Mouse (Mus musculus) ES-Bruce4 (cell line): ENCODE results near the gene Ndn. TPM values are rescaled to one million over a fixed set of nuclear protein-coding genes. Genes with fewer than 3 reads are reported as not detected.
A peak's percentile ranks its signal among the peaks of the same experiment; 100 is the strongest.

Source experiments
- H3K27ac ChIP-seq: 2 replicates; pipeline ENCODE4 v1.5.1; 2012; ENCODE audit warnings: low read length, inconsistent platforms; ENCODE audit not compliant: insufficient read depth
- H3K27me3 ChIP-seq: 2 replicates; pipeline ENCODE4 v1.6.1; 2012; ENCODE audit warnings: mild to moderate bottlenecking, low read length, inconsistent platforms; ENCODE audit not compliant: control insufficient read depth, poor library complexity, insufficient read depth, severe bottlenecking
- H3K36me3 ChIP-seq: 2 replicates; pipeline ENCODE4 v1.6.1; 2012; ENCODE audit warnings: inconsistent platforms, mild to moderate bottlenecking, low read length, moderate library complexity; ENCODE audit not compliant: control insufficient read depth, poor library complexity, insufficient read depth, severe bottlenecking
- H3K4me1 ChIP-seq: one replicate; pipeline ENCODE4 v1.8.1; 2011; ENCODE audit warnings: low read length; ENCODE audit not compliant: control insufficient read depth, insufficient read depth
- H3K4me3 ChIP-seq: 2 replicates; pipeline ENCODE4 v1.5.1; 2011; ENCODE audit warnings: low read depth, mild to moderate bottlenecking, low read length
- H3K9ac ChIP-seq: 2 replicates; pipeline ENCODE4 v1.6.1; 2012; ENCODE audit warnings: low read depth, mild to moderate bottlenecking, inconsistent platforms; ENCODE audit not compliant: poor library complexity, severe bottlenecking
- H3K9me3 ChIP-seq: replicated peaks from 2 replicates; pipeline ENCODE4 v1.6.1; 2012; ENCODE audit warnings: mild to moderate bottlenecking, low read length, inconsistent platforms; ENCODE audit not compliant: control insufficient read depth, poor library complexity, insufficient read depth, severe bottlenecking
- CTCF ChIP-seq: IDR thresholded peaks from one replicate; pipeline ENCODE4 v1.8.1; 2011; ENCODE audit warnings: low read depth, low read length
- EP300 ChIP-seq: IDR thresholded peaks from 2 replicates; pipeline ENCODE4 v1.6.1; 2011; ENCODE audit warnings: low read depth, low read length; ENCODE audit not compliant: insufficient read depth
- POLR2A ChIP-seq: IDR thresholded peaks from one replicate; pipeline ENCODE4 v1.8.1; 2011; ENCODE audit warnings: low read length; ENCODE audit not compliant: insufficient read depth
- polyA plus RNA-seq: library from polyadenylated mRNA; stranded (reverse); fragments of >200 nt; gene quantifications from 2 replicates; pipeline ENCODE4 v1.2.4, GENCODE M21; 2011; ENCODE audit warnings: low read depth; ENCODE audit not compliant: missing spikeins, insufficient read depth, insufficient read length

The Ndn gene
- polyA plus RNA-seq, 1 experiment, result 2.7 TPM

GRCm38 (mm10) chr7:62377313-62377712 is 30.9 kb downstream of the Ndn start:
- Histone ChIP-seq H3K9me3 (no peaks in the 10 kb centered on the region), H3K4me3 (peak overlapping the region; percentile 62), H3K9ac (peak overlapping the region; percentile 19), H3K27ac (no peak overlapping the region), H3K27me3 (0 out of 2 replicates have a peak, but pooled peaks cover 3% of the 10 kb centered on the region), H3K36me3 (no peaks in the 10 kb centered on the region), H3K4me1 (no peaks in the 10 kb centered on the region)
- TF ChIP-seq POLR2A (no peak), EP300 (no peak), CTCF (no peak)

- Histone ChIP-seq H3K36me3 (no peaks in the 10 kb centered on the region), H3K9me3 (no peaks in the 10 kb centered on the region), H3K9ac (no peak overlapping the region), H3K4me1 (no peaks in the 10 kb centered on the region), H3K27me3 (0 out of 2 replicates have a peak, but pooled peaks cover 3% of the 10 kb centered on the region), H3K27ac (no peak overlapping the region), H3K4me3 (no peak overlapping the region)
- no peak for TF ChIP-seq CTCF
- no peak for TF ChIP-seq POLR2A
- no peak for TF ChIP-seq EP300
These were observed 32.2 kb downstream of the Ndn start for GRCm38 (mm10) chr7:62378529-62378928.

GRCm38 (mm10) chr7:62382391-62382790 is 36.0 kb downstream of the Ndn start:
- Histone ChIP-seq H3K27ac (no peak overlapping the region), H3K36me3 (no peaks in the 10 kb centered on the region), H3K9me3 (no peaks in the 10 kb centered on the region), H3K4me3 (no peak overlapping the region), H3K9ac (no peak overlapping the region), H3K27me3 (0 out of 2 replicates have a peak, but pooled peaks cover under 1% of the 10 kb centered on the region), H3K4me1 (no peaks in the 10 kb centered on the region)
- TF ChIP-seq CTCF (peak; percentile 58), EP300 (no peak)

GRCm38 (mm10) chr7:62388291-62388690 is 41.9 kb downstream of the Ndn start:
- no peaks in the 10 kb centered on the region for H3K4me1 ChIP-seq
- H3K9ac ChIP-seq, result no peak overlapping the region
- H3K36me3 ChIP-seq, result no peaks in the 10 kb centered on the region
- H3K4me3 ChIP-seq, result no peak overlapping the region
- H3K9me3 ChIP-seq, result no peaks in the 10 kb centered on the region
- TF ChIP-seq CTCF (no peak), POLR2A (no peak), EP300 (no peak)
- H3K27ac ChIP-seq, result no peak overlapping the region
- H3K27me3 ChIP-seq, result no peaks in the 10 kb centered on the region

- no peaks in the 10 kb centered on the region; the same call in 1 of the 2 replicates for H3K27me3 ChIP-seq
- H3K9ac ChIP-seq, result no peak overlapping the region
- no peak overlapping the region for H3K4me3 ChIP-seq
- no peak for TF ChIP-seq EP300
- no peak for TF ChIP-seq POLR2A
- no peak for TF ChIP-seq CTCF
- H3K36me3 ChIP-seq, result no peaks in the 10 kb centered on the region
- no peaks in the 10 kb centered on the region for H3K4me1 ChIP-seq
- H3K9me3 ChIP-seq, result no peaks in the 10 kb centered on the region
- no peak overlapping the region for H3K27ac ChIP-seq
These were observed 45.8 kb downstream of the Ndn start for GRCm38 (mm10) chr7:62392202-62392601.

Other genes with a start within 250 kb of the Ndn start
- gene Magel2, start 30.4 kb downstream of the Ndn start, polyA plus RNA-seq, result 0.62 and 0.94 TPM in 2 replicates
- gene Mkrn3, start 73.6 kb downstream of the Ndn start, polyA plus RNA-seq, result 3.7 and 3.8 TPM in 2 replicates
- 3.0 and 3.7 TPM in 2 replicates for gene Peg12, start 117.9 kb downstream of the Ndn start, polyA plus RNA-seq